Mouse (Mus musculus) cerebellum, adult 2 months (tissue): ENCODE data around the gene Ube2m.

ENCODE experiments used
- CTCF ChIP-seq: fragments of 200-500 bp; IDR thresholded peaks from 2 replicates; pipeline ENCODE4 v1.5.1; 2011; ENCODE audit warnings: low read depth, mild to moderate bottlenecking, control low read depth, low read length, moderate library complexity, borderline replicate concordance; ENCODE audit not compliant: insufficient read depth
- POLR2A ChIP-seq: fragments of 200-500 bp; IDR thresholded peaks from 2 replicates; pipeline ENCODE4 v1.6.1; 2011; ENCODE audit warnings: low read length, control low read depth, borderline replicate concordance; ENCODE audit not compliant: insufficient read depth

DNA sequence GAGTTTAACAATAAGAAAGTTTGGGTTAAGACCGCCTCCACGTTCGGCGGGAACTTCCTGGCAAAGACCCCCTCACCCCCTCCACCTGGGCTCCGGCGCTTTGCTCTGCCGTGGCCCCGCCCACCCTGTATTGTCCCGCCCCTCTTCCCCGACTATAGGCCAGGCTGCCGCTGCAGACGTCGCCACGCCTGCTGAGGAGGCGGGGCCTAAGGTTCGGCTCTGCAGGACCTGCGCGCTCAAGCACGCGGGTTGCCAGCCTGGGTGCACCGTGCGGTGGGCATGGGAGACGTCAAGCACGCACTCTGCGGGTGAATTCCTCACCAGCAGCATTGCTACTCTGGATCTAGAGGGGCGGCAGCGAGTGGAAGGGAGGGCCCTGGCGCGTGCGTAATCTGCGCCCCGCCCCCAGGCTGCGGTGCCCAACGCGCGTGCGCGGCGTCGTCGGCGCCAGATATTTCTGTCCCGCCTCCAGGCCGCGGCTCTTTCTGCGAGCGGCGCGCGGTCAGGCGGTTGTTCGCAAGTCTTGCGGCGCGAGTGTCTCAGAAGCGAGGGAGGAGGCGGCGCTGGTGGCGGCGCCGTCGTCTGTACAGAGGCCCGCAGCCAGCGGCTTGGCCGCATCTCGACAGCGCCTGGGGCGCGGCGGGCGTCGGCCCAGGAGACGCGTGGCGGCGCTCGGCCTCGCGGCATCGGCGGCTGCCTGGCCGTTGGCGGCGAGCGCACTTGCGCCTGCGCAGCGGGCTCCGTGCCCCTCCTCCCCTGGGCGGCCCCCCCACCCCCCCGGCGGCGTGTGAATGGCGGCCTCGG lies 13.9 kb downstream of the Ube2m start:
- TF ChIP-seq POLR2A (peak; percentile 93), CTCF (no peak)
